Mouse (Mus musculus) right cerebral cortex, postnatal 14 days (tissue): ENCODE results near the gene Klra3.
"Not testable (repeated sequence)": the region's sequence is repeated elsewhere in the genome, so short reads cannot be mapped to it uniquely, and the experiment has no call there.

Experiments
- DNase-seq: peaks from one replicate; pipeline ENCODE4 v3.0.0; 2022

Gene Klra3

DNA sequence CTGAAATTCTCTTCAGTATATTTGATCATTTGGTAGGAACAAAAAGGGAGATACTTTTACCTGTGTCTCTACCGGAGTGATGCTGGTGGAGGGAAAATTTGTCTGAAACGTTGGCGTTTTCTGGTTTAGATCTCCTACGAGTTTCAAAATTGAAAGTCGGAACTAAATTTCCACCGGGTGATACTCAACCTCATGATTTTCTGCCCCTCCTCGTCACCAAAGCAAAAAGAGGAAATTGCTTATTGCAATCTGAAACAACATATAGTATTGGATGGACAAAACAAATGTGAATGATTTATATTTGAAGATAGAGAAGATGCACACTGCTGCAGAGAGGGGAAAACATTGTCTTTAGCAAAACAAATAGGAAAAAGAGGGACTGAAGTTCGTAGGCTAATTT is at the start of gene Klra3:
Gene Klra3 (minus strand): TSS at position 164 of the 400 bp plus-strand sequence.
- no peak for DNase-seq

DNA sequence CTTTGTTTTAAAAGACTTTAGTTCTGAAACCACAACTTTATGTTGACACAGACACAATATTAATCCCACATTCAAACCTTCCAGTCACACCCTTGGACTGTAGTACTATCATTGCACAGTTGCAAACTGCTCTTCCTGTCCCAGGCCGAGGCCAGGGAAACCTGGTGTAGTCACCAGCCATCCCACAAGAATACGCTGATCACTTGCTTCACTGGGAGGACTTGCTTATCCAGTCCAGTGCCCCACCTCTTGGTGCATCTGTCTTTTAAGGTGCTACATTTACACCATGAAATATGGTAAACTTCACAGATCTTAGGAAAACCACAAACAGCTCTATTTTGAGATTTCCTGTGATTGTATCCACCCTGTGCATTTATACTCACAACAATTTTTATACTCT is 49.4 kb upstream of the Klra3 start, which contains the start of gene Klra1:
Gene Klra1 (minus strand): TSS at position 125 of the 400 bp plus-strand sequence.
- no peak for DNase-seq

DNA sequence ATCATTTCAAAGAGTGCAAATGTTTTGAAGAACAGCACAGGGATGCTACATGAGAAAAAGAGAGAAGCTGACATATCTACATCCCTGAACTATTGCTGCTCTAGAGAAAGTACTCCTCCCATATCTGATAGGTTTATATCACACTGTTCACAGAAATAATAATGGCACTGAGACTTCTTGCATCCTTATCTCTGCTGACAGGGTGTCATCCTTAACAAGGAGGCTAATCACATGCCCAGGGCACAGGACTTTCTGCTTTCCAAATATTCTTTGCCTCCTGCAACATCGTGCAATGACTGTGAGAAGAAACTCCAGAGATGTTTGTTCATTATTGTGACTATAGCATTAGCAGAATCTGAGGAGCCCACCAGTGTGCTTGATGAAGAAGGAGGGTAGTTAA is 48.4 kb upstream of the Klra3 start:
- DNase-seq, result no peak

DNA sequence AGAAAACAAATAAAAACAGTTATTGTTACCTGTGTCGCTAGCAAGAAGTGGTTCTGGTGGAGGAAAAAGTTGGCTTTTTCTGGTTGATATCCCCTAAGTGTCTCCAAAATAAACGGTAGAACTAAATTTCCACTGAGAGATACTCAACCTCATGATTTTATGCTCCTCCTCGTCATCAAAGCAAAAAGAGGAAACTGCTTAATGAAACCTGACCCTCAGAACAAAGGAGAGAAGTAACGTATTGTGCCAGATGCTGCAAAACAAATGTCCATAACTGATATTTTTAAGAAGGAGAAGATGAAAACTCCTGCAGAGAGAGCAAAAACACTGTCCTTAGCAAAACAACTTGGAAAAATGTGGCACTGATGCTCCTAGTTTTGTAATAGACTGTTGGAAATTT is 45.0 kb upstream of the Klra3 start:
- no peak for DNase-seq

DNA sequence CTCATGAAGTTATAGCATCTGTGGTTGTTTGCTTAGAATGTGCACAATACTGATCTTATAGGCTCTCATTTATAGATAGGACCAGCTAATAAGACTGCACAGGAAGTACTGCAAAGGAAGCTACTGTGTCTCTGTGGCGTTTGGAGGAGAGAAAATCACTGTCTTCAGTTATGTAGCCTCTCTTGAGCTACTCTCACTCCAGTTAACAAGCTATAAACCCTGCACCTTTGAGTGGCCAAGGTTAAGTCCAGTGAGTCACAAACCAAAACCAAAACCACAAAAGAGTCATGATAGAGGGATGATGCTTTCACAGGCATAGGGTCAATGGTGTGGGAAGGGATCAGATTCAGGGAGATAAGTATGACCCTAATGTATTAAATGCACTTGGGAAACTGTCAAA is 8.0 kb upstream of the Klra3 start:
- not testable (repeated sequence) for DNase-seq

DNA sequence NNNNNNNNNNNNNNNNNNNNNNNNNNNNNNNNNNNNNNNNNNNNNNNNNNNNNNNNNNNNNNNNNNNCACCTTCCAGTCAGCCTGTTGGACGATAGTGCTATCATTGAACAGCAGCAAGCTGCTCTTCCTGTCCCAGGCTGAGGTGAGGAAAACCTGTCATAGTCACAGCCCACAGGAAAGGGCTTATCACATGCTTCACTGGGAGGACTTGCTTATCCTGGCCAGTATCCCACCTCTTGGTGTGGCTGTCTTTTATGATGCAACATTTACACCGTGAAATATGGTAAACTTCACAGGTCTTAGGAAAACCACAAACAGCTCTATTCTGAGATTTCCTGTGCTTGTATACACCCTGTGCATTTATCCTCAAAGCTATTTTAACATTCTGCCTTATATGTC is 4.6 kb upstream of the Klra3 start:
- not testable (repeated sequence) for DNase-seq

DNA sequence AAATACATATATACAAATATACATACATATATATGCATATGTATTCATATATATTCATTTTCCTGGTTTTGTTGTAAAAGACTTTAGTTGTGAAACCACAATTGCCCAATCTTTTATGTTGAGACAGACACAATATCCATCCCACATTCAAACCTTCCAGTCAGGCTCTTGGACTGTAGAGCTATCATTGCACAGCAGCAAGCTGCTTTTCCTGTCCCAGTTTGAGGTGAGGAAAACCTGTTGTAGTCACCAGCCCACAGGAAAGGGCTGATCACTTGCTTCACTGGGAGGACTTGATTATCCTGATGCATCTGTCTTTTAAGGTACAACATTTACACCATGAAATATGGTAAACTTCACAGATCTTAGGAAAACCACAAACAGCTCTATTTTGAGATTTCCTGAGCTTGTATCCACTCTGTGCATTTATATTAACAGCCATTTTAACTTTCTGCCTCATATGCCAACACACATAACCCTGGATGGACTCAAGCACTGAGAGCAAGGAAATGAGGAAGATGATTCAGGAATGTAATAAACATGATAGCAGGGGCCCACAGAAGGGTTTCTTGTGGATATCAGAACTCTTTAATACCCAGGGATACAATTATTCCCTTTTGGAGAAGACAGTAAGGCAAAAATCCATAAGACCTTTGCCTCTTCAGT is 49.3 kb downstream of the Klra3 start:
- DNase-seq, result no peak

DNA sequence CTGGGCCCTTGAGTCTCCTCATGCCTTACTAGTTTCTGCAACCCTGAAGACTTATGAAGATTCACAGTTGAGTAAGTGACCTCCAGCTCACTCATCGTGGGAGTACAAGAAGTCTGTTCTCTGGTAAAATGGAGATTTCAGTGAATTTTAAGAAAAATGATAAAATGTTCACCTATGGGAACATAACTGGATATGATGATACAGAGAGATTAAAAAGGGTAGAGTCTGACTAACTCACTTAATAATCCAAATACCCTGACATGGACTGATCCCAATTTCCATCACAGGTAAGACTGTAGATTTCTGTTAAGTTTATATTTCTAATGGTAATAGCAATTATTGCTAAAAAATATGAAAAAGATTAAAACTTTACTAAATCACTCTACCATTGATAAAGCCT is 55.5 kb downstream of the Klra3 start, which contains the start of gene Klra10:
Gene Klra10 (minus strand): TSS at position 101 of the 400 bp plus-strand sequence.
- DNase-seq, result not testable (repeated sequence)
